Comparison of ENCODE assay signal across 9 mouse cellular contexts in the genomic region with DNA sequence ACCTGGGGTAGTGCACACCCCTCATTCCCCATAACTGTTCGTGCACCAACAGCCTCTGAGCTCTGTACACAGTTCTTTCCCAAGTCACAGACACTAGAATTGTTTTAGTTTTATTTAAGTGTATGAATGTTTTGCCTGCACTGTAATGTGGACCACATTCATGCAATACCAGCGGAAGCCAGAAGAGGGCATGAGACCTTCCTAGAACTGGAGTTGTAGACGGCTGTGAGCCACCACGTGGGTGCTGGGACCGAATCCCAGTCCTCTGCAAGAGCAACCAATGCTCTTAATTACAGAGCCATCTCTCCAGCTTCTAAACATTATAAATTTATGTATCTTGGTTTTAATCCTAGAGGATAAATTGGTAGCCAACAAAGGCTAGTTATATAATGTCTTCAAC. TPM values are rescaled to one million over a fixed set of nuclear protein-coding genes. Genes with fewer than 3 reads are reported as not detected.
DNase-seq lines count a peak whose midpoint lies in the region; ATAC-seq lines count a peak whose summit lies in the region.
"Had no signal": no experiment of that assay in that cellular context is flagged by ENCODE, and none has a peak within 500 bp of the region (broad histone marks: within the 10 kb centered on the region; RNA-seq: fewer than 3 reads in every experiment).

No protein-coding gene starts in this region.

- H3K9me3 ChIP-seq in kidney, embryonic 15.5 days (replicated peaks): no peaks in the 10 kb centered on the region
- no peaks in the 10 kb centered on the region; the same call in 1 of the 2 replicates for H3K9me3 ChIP-seq in forebrain, embryonic 12.5 days

- H3K27me3 ChIP-seq in kidney, embryonic 15.5 days: no peaks in the 10 kb centered on the region
- H3K27me3 ChIP-seq in forebrain, embryonic 12.5 days: no peaks in the 10 kb centered on the region
- H3K27me3 ChIP-seq: heart, embryonic 15.5 days had no signal

- 81% methylated on average over 5 of the region's 5 CpGs for WGBS in kidney, embryonic 15.5 days
- 73% methylated on average over 5 of the region's 5 CpGs for WGBS in forebrain, embryonic 12.5 days

- no peak for ATAC-seq in kidney, embryonic 15.5 days (replicated peaks; ENCODE audit: low FRiP score)
- ATAC-seq in CD4-positive, CD25-positive, alpha-beta regulatory T cell, adult 4 months: peak; percentile 34
- no peak for ATAC-seq in forebrain, embryonic 12.5 days (ENCODE audit: low FRiP score)

- peaks cover 25% of the 10 kb centered on the region for H3K4me1 ChIP-seq in kidney, embryonic 15.5 days
- 0 out of 2 replicates have a peak, but pooled peaks cover 6% of the 10 kb centered on the region for H3K4me1 ChIP-seq in forebrain, embryonic 12.5 days

- no peak overlapping the region for H3K4me3 ChIP-seq in kidney, embryonic 15.5 days (replicated peaks)
- H3K4me3 ChIP-seq in forebrain, embryonic 12.5 days (replicated peaks): no peak overlapping the region
- H3K4me3 ChIP-seq: heart, embryonic 15.5 days; myocyte had no signal

- no peak overlapping the region for H3K9ac ChIP-seq in kidney, embryonic 15.5 days
- H3K9ac ChIP-seq in forebrain, embryonic 12.5 days: no peak overlapping the region
- H3K9ac ChIP-seq: heart, embryonic 15.5 days had no signal

- H3K4me2 ChIP-seq in kidney, embryonic 15.5 days: no peak overlapping the region
- H3K4me2 ChIP-seq in forebrain, embryonic 12.5 days: no peak overlapping the region
- H3K4me2 ChIP-seq: heart, embryonic 15.5 days had no signal

- no peak overlapping the region for H3K27ac ChIP-seq in kidney, embryonic 15.5 days
- no peak overlapping the region for H3K27ac ChIP-seq in forebrain, embryonic 12.5 days
- H3K27ac ChIP-seq: heart, embryonic 15.5 days had no signal

- peak; percentile 56 for DNase-seq in kidney, postnatal 10 days
- DNase-seq in NIH3T3 (ENCODE audit: low read depth): peak; percentile 49
- peak; percentile 24 for DNase-seq in lung, postnatal 25 days (ENCODE audit: low spot score)
- no peak for DNase-seq in ovary, postnatal 36 days (ENCODE audit: low spot score)

- H3K36me3 ChIP-seq in kidney, embryonic 15.5 days: no peaks in the 10 kb centered on the region
- no peaks in the 10 kb centered on the region for H3K36me3 ChIP-seq in forebrain, embryonic 12.5 days (replicated peaks)
- H3K36me3 ChIP-seq: heart, embryonic 15.5 days had no signal

RNA-seq across cellular contexts. Expression of a gene that starts 17.7 kb away (rescaled TPM):
- 10.1 and 13.7 TPM in 2 replicates for polyA plus RNA-seq in kidney, embryonic 15.5 days (2015; fragmentation: Nextera tagmentation; extraction: Ambion mirVana)
- polyA plus RNA-seq in CD4-positive, CD25-positive, alpha-beta regulatory T cell, adult 4 months (2017; shearing (Covaris generic)): 1 to 10 TPM; 1.5 to 6.1 TPM
- 37.7 and 42.2 TPM in 2 replicates for polyA plus RNA-seq in forebrain, embryonic 12.5 days (2016; fragmentation: Nextera tagmentation; extraction: Ambion mirVana)

RNA-seq across cellular contexts. Expression of a gene that starts 48.2 kb away (rescaled TPM):
- 3.2 TPM in 1 of 2 replicates, not detected in the other for polyA plus RNA-seq in kidney, embryonic 15.5 days (2015; fragmentation: Nextera tagmentation; extraction: Ambion mirVana)
- 1 to 10 TPM; 1.3 to 1.4 TPM for polyA plus RNA-seq in CD4-positive, CD25-positive, alpha-beta regulatory T cell, adult 4 months (2017; shearing (Covaris generic))
- polyA plus RNA-seq in forebrain, embryonic 12.5 days (2016; fragmentation: Nextera tagmentation; extraction: Ambion mirVana): 4.3 and 4.9 TPM in 2 replicates
